26 mouse cellular contexts compared by ENCODE assay signal in genomic region chr11:115693979-115694578, GRCm38 (mm10). TPM values are rescaled to one million over a fixed set of nuclear protein-coding genes. Genes with fewer than 3 reads are reported as not detected.
DNase-seq lines count a peak whose midpoint lies in the region; ATAC-seq and TF ChIP-seq lines count a peak whose summit lies in the region.
"Had no signal": no experiment of that assay in that cellular context is flagged by ENCODE, and none has a peak within 500 bp of the region (broad histone marks: within the 10 kb centered on the region; RNA-seq: fewer than 3 reads in every experiment).

No protein-coding gene starts in this region.

- no peak for ATAC-seq in heart, embryonic 13.5 days (ENCODE audit: extremely low read depth, insufficient number of reproducible peaks, low FRiP score, low TSS enrichment)
- ATAC-seq in liver, postnatal 0 days = no peak
- no peak for ATAC-seq in hindbrain, embryonic 16.5 days
- ATAC-seq: hindbrain, postnatal 0 days; intestine, embryonic 16.5 days had no signal

- no peak overlapping the region; the same call in 1 of the 2 replicates for H3K9ac ChIP-seq in heart, embryonic 13.5 days
- no peak overlapping the region for H3K9ac ChIP-seq in liver, postnatal 0 days (replicated peaks)
- no peak overlapping the region for H3K9ac ChIP-seq in hindbrain, embryonic 16.5 days (ENCODE audit: low read depth, low read length)
- H3K9ac ChIP-seq: embryonic facial prominence, embryonic 13.5 days; forebrain, embryonic 12.5 days; liver, embryonic 14.5 days; lung, embryonic 15.5 days; midbrain, embryonic 12.5 days; neural tube, embryonic 15.5 days; stomach, embryonic 15.5 days had no signal

- H3K4me3 ChIP-seq in heart, embryonic 13.5 days = no peak overlapping the region
- no peak overlapping the region for H3K4me3 ChIP-seq in liver, postnatal 0 days (ENCODE audit: low read depth, low read length)
- no peak overlapping the region for H3K4me3 ChIP-seq in brown adipose tissue, adult 24 weeks (ENCODE audit: insufficient read depth, low read depth, low read length)
- no peak overlapping the region for H3K4me3 ChIP-seq in hindbrain, embryonic 16.5 days (ENCODE audit: low read length)
- H3K4me3 ChIP-seq: embryonic facial prominence, embryonic 13.5 days; erythroblast, embryonic 14.5 days; forebrain, embryonic 12.5 days; hindbrain, embryonic 10.5 days; limb, embryonic 10.5 days; lung, embryonic 15.5 days; midbrain, embryonic 12.5 days; neural tube, embryonic 15.5 days; stomach, embryonic 15.5 days had no signal

- H3K36me3 ChIP-seq in heart, embryonic 13.5 days = peaks cover 31% of the 10 kb centered on the region
- peaks cover 24% of the 10 kb centered on the region; the same call in 1 of the 2 replicates for H3K36me3 ChIP-seq in liver, postnatal 0 days (replicated peaks; ENCODE audit: insufficient read depth, low read length)
- no peaks in the 10 kb centered on the region for H3K36me3 ChIP-seq in hindbrain, embryonic 16.5 days (ENCODE audit: control insufficient read depth, insufficient read depth, low read length)

- H3K27me3 ChIP-seq in heart, embryonic 13.5 days (replicated peaks) = no peaks in the 10 kb centered on the region
- no peaks in the 10 kb centered on the region for H3K27me3 ChIP-seq in liver, postnatal 0 days (ENCODE audit: insufficient read depth, low read length)
- H3K27me3 ChIP-seq in hindbrain, embryonic 16.5 days (replicated peaks; ENCODE audit: control insufficient read depth, insufficient read depth, low read length) = no peaks in the 10 kb centered on the region
- H3K27me3 ChIP-seq: embryonic facial prominence, embryonic 13.5 days; forebrain, embryonic 12.5 days; lung, embryonic 15.5 days; midbrain, embryonic 12.5 days; neural tube, embryonic 15.5 days; stomach, embryonic 15.5 days had no signal

- intact Hi-C loops in heart, postnatal 25 days (cut with DNase I) = no loop called here

- no peak for TF ChIP-seq EP300 in liver, postnatal 0 days (IDR thresholded peaks at IDR 0.05; ENCODE audit: low read depth)

- no peak for DNase-seq in heart, postnatal 25 days (ENCODE audit: low spot score)
- no peak for DNase-seq in liver, postnatal 0 days
- no peak for DNase-seq in liver
- no peak for DNase-seq in thymus, postnatal 25 days
- DNase-seq: cerebellum, adult 2 months; cerebellum, postnatal 36 days; embryo, embryonic 11 days; kidney, adult 9 months; kidney, postnatal 14 days; lung, postnatal 36 days; thymus, postnatal 36 days had no signal

- 0 out of 2 replicates have a peak overlapping the region, but pooled peaks have one; percentile 24 for H3K27ac ChIP-seq in heart, embryonic 13.5 days (replicated peaks)
- H3K27ac ChIP-seq in liver, postnatal 0 days (ENCODE audit: low read depth) = peak overlapping the region; percentile 79
- peak overlapping the region; percentile 34; the same call in 1 of the 2 replicates for H3K27ac ChIP-seq in brown adipose tissue, adult 24 weeks (replicated peaks; ENCODE audit: low read depth, low read length)
- no peak overlapping the region for H3K27ac ChIP-seq in hindbrain, embryonic 16.5 days (ENCODE audit: low read depth, low read length)
- H3K27ac ChIP-seq: embryonic facial prominence, embryonic 13.5 days; forebrain, embryonic 12.5 days; hindbrain, embryonic 10.5 days; hindbrain, postnatal 0 days; limb, embryonic 10.5 days; liver, embryonic 14.5 days; lung, embryonic 15.5 days; midbrain, embryonic 12.5 days; neural tube, embryonic 15.5 days; stomach, embryonic 15.5 days had no signal

- WGBS in heart, embryonic 13.5 days = 78% methylated on average over 12 of the region's 12 CpGs
- 71% methylated on average over 12 of the region's 12 CpGs for WGBS in liver, postnatal 0 days (ENCODE audit: insufficient replicate concordance)
- 88% methylated on average over 12 of the region's 12 CpGs for WGBS in hindbrain, embryonic 16.5 days

- no peak for TF ChIP-seq CTCF in liver, postnatal 0 days (IDR thresholded peaks at IDR 0.05; ENCODE audit: low read depth)

- H3K4me2 ChIP-seq in heart, embryonic 13.5 days = no peak overlapping the region
- no peak overlapping the region for H3K4me2 ChIP-seq in liver, postnatal 0 days (ENCODE audit: low read depth, low read length)
- no peak overlapping the region for H3K4me2 ChIP-seq in hindbrain, embryonic 16.5 days (ENCODE audit: low read length)
- H3K4me2 ChIP-seq: embryonic facial prominence, embryonic 13.5 days; forebrain, embryonic 12.5 days; lung, embryonic 15.5 days; midbrain, embryonic 12.5 days; neural tube, embryonic 15.5 days; stomach, embryonic 15.5 days had no signal

- no peaks in the 10 kb centered on the region for H3K9me3 ChIP-seq in heart, embryonic 13.5 days
- H3K9me3 ChIP-seq in liver, postnatal 0 days (ENCODE audit: low read length) = no peaks in the 10 kb centered on the region
- no peaks in the 10 kb centered on the region for H3K9me3 ChIP-seq in hindbrain, embryonic 16.5 days (ENCODE audit: control insufficient read depth, low read length)
- H3K9me3 ChIP-seq: embryonic facial prominence, embryonic 13.5 days; forebrain, embryonic 12.5 days; hindbrain, embryonic 10.5 days; limb, embryonic 10.5 days; lung, embryonic 15.5 days; midbrain, embryonic 12.5 days; neural tube, embryonic 15.5 days; stomach, embryonic 15.5 days had no signal

- H3K4me1 ChIP-seq in heart, embryonic 13.5 days = peaks cover 85% of the 10 kb centered on the region
- peaks cover 51% of the 10 kb centered on the region for H3K4me1 ChIP-seq in liver, postnatal 0 days (ENCODE audit: insufficient read depth)
- H3K4me1 ChIP-seq in brown adipose tissue, adult 24 weeks (ENCODE audit: control insufficient read depth, insufficient read depth, insufficient read length, low read length) = peaks cover 41% of the 10 kb centered on the region
- peaks cover 23% of the 10 kb centered on the region for H3K4me1 ChIP-seq in hindbrain, embryonic 16.5 days (ENCODE audit: control insufficient read depth, insufficient read depth, low read depth, low read length)

RNA-seq across cellular contexts. Expression of gene Grb2, which starts 14.3 kb away (rescaled TPM):
- 86.6 and 90.0 TPM in 2 replicates for polyA plus RNA-seq in heart, embryonic 13.5 days (2015; fragmentation: Nextera tagmentation; extraction: Ambion mirVana)
- 100 to 1,000 TPM; 107 to 108 TPM for total RNA-seq in heart, postnatal 25 days (2021)
- polyA plus RNA-seq in liver, postnatal 0 days (2015; fragmentation: Nextera tagmentation; extraction: Ambion mirVana) = 40.4 and 45.6 TPM in 2 replicates
- 29.1 and 32.4 TPM in 2 replicates for polyA plus RNA-seq in brown adipose tissue, adult 24 weeks (2012; ENCODE audit: insufficient read depth, insufficient read length, missing spikeins)
- polyA plus RNA-seq in hindbrain, embryonic 16.5 days (2015; fragmentation: Nextera tagmentation; extraction: Ambion mirVana) = 183 and 193 TPM in 2 replicates
